Mouse (Mus musculus): Measurements from ENCODE around the gene Slc9a9. TPM values are rescaled to one million over a fixed set of nuclear protein-coding genes. Genes with fewer than 3 reads are reported as not detected.

Gene Slc9a9
- total and polyA plus RNA-seq, 3 experiments, result 0.46 to 0.71 TPM; not detected in 1

DNA sequence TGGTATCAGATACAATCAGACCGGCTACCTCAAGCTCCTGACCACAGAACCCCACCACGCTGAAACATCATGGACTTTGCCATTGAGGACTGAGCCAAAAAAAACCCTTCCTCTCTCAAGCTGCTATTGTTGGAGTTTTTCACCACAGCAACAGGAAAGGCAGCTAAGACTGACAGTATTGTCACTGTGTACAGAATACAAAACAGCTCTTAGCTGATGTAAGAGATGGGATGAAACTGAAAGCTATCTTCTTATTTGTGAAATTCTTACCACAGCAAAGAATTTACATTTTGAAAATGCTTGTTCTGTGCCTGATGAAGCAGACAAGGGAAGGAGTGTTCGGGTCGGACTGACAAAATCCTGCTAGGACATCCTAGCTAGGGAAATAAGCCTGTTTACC is 584.5 kb downstream of the Slc9a9 start:
- TF ChIP-seq POLR2AphosphoS5 (IDR thresholded peaks at IDR 0.05; ENCODE audit: borderline replicate concordance, low read depth, low read length) (no peak), MEF2A (IDR thresholded peaks at IDR 0.05; ENCODE audit: extremely low read depth, insufficient replicate concordance, low read depth, low read length, poor library complexity, severe bottlenecking) (no peak), MAZ (IDR thresholded peaks at IDR 0.05; ENCODE audit: low read depth, low read length) (no peak), POLR2A (IDR thresholded peaks at IDR 0.05; ENCODE audit: control insufficient read depth in 1 of 2, insufficient read depth in 1 of 2, low read depth in 1 of 2, low read length in 2 of 2, poor library complexity in 1 of 2) (no peak), ETS1 (IDR thresholded peaks at IDR 0.05; ENCODE audit: low read depth, low read length) (no peak), ZC3H11A (IDR thresholded peaks at IDR 0.05; ENCODE audit: low read depth, low read length) (no peak), USF2 (IDR thresholded peaks at IDR 0.05; ENCODE audit: borderline replicate concordance in 1 of 2, insufficient read depth in 1 of 2, low read depth in 1 of 2, low read length in 2 of 2) (no peak), MYC (IDR thresholded peaks at IDR 0.05; ENCODE audit: low read depth, low read length) (no peak), RCOR1 (IDR thresholded peaks at IDR 0.05; ENCODE audit: low read depth, low read length) (no peak), MYB (IDR thresholded peaks at IDR 0.05; ENCODE audit: low read depth, low read length) (no peak)
- Histone ChIP-seq H3K4me1 (ENCODE audit: control insufficient read depth in 1 of 2, insufficient read depth in 2 of 2, low read length in 2 of 2) (no peaks in the 10 kb centered on the region), H3K27me3 (ENCODE audit: control insufficient read depth in 1 of 2, insufficient read depth in 2 of 2, low read length in 2 of 2) (no peaks in the 10 kb centered on the region), H3K79me2 (ENCODE audit: control insufficient read depth, insufficient read depth, low read length, poor library complexity) (no peaks in the 10 kb centered on the region), H3K9ac (ENCODE audit: control insufficient read depth, low read depth, low read length, poor library complexity, severe bottlenecking) (no peak overlapping the region), H3K27ac (ENCODE audit: control insufficient read depth, low read depth, low read length) (no peak overlapping the region), H3K36me3 (ENCODE audit: control insufficient read depth in 1 of 2, insufficient read depth in 2 of 2, low read length in 2 of 2) (no peaks in the 10 kb centered on the region), H3K9me3 (replicated peaks; ENCODE audit: insufficient read depth, low read length) (no peaks in the 10 kb centered on the region), H3K4me3 (ENCODE audit: control insufficient read depth in 1 of 2, insufficient read depth in 1 of 2, low read depth in 2 of 2, low read length in 2 of 2) (no peak overlapping the region)
- no peak for DNase-seq (ENCODE audit: low read depth, low spot score)

DNA sequence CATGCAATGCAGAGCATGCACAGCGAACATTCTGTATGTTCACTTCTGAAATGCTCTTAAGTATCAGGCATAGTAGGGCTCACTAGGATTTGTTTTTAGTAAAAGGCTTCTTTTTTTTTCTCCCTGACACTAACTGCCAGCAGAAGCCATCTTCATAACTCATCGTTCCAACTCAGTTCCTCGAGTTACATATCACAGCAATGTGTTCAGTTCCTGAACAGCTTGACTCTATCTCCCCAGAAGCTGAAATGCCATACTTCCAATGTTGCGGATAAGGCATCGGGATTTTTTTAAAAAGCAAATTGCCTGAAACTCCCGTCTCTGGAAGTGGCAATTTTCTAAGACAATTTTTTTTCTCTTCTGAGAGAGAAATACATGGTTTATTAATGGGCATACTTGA is 586.1 kb downstream of the Slc9a9 start:
- H3K27me3 ChIP-seq (ENCODE audit: control insufficient read depth in 1 of 2, insufficient read depth in 2 of 2, low read length in 2 of 2), result no peaks in the 10 kb centered on the region
- no peaks in the 10 kb centered on the region for H3K79me2 ChIP-seq (ENCODE audit: control insufficient read depth, insufficient read depth, low read length, poor library complexity)
- no peak overlapping the region for H3K9ac ChIP-seq (ENCODE audit: control insufficient read depth, low read depth, low read length, poor library complexity, severe bottlenecking)
- no peak for DNase-seq (ENCODE audit: low read depth, low spot score)
- no peaks in the 10 kb centered on the region for H3K36me3 ChIP-seq (ENCODE audit: control insufficient read depth in 1 of 2, insufficient read depth in 2 of 2, low read length in 2 of 2)
- no peaks in the 10 kb centered on the region for H3K4me1 ChIP-seq (ENCODE audit: control insufficient read depth in 1 of 2, insufficient read depth in 2 of 2, low read length in 2 of 2)
- no peaks in the 10 kb centered on the region for H3K9me3 ChIP-seq (replicated peaks; ENCODE audit: insufficient read depth, low read length)
- H3K4me3 ChIP-seq (ENCODE audit: control insufficient read depth in 1 of 2, insufficient read depth in 1 of 2, low read depth in 2 of 2, low read length in 2 of 2), result no peak overlapping the region
- TF ChIP-seq HCFC1 (IDR thresholded peaks at IDR 0.05; ENCODE audit: low read depth, low read length), result no peak
- TF ChIP-seq ZNF384 (IDR thresholded peaks at IDR 0.05; ENCODE audit: low read depth, low read length), result no peak
- TF ChIP-seq MAZ (IDR thresholded peaks at IDR 0.05; ENCODE audit: low read depth, low read length), result no peak
- no peak for TF ChIP-seq NELFE (IDR thresholded peaks at IDR 0.05; ENCODE audit: low read depth, low read length)
- H3K27ac ChIP-seq (ENCODE audit: control insufficient read depth, low read depth, low read length), result no peak overlapping the region

DNA sequence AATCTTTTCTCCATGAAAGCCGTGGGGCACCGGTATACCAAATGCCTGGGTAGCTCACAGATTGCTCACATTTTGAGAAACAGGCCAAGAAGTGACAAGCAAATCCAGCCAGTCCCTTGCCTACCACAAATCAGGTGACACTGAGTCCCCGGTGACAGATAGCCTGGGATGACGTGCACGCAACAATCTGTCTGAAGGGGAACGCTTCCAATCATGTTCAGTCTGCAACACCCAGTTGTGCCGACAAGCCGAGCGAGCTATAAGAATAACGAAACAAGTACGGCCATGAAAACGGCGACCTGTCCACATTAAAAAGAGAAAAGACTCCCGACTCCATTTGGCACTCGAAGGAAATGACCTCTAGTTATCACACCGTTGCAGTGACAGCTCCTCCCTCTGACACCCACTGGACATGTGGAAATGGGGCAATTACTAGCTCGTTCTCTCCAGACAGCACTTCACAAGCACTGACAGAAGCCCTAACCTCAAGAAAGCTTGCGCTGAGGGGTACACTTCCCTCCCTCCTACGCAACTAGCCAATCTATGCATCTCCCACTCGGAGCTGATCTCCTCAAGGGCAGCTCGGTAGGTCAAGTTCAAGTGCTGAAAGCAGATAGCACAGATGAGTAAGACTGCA is 587.1 kb downstream of the Slc9a9 start:
- no peaks in the 10 kb centered on the region for H3K36me3 ChIP-seq (ENCODE audit: control insufficient read depth in 1 of 2, insufficient read depth in 2 of 2, low read length in 2 of 2)
- TF ChIP-seq UBTF (IDR thresholded peaks at IDR 0.05; ENCODE audit: borderline replicate concordance, insufficient read depth, low read depth, low read length) (no peak), TCF12 (IDR thresholded peaks at IDR 0.05; ENCODE audit: low read depth, low read length) (no peak), ZC3H11A (IDR thresholded peaks at IDR 0.05; ENCODE audit: low read depth, low read length) (no peak), POLR2AphosphoS2 (IDR thresholded peaks at IDR 0.05; ENCODE audit: low read length) (no peak), MAFK (IDR thresholded peaks at IDR 0.05; ENCODE audit: borderline replicate concordance, low read depth, low read length) (no peak), TBP (IDR thresholded peaks at IDR 0.05; ENCODE audit: low read depth, low read length) (no peak), CTCF (IDR thresholded peaks at IDR 0.05 in 2 of 3, conservative IDR thresholded peaks at IDR 0.05 in 1 of 3; ENCODE audit: control insufficient read depth in 1 of 3, insufficient read depth in 1 of 3, low read depth in 2 of 3, low read length in 3 of 3, poor library complexity in 1 of 3, severe bottlenecking in 1 of 3) (no peak), ZKSCAN1 (IDR thresholded peaks at IDR 0.05; ENCODE audit: low read depth, low read length) (no peak), ETS1 (IDR thresholded peaks at IDR 0.05; ENCODE audit: low read depth, low read length) (no peak), POLR2A (IDR thresholded peaks at IDR 0.05; ENCODE audit: control insufficient read depth in 1 of 2, insufficient read depth in 1 of 2, low read depth in 1 of 2, low read length in 2 of 2, poor library complexity in 1 of 2) (no peak), MAX (IDR thresholded peaks at IDR 0.05; ENCODE audit: low read length) (no peak), GABPA (IDR thresholded peaks at IDR 0.05; ENCODE audit: low read depth, low read length) (no peak), HCFC1 (IDR thresholded peaks at IDR 0.05; ENCODE audit: low read depth, low read length) (no peak), USF2 (IDR thresholded peaks at IDR 0.05; ENCODE audit: borderline replicate concordance in 1 of 2, insufficient read depth in 1 of 2, low read depth in 1 of 2, low read length in 2 of 2) (no peak), NELFE (IDR thresholded peaks at IDR 0.05; ENCODE audit: low read depth, low read length) (no peak), GATA1 (IDR thresholded peaks at IDR 0.05; ENCODE audit: low read depth, low read length) (no peak)
- no peak overlapping the region for H3K27ac ChIP-seq (ENCODE audit: control insufficient read depth, low read depth, low read length)
- no peaks in the 10 kb centered on the region for H3K9me3 ChIP-seq (replicated peaks; ENCODE audit: insufficient read depth, low read length)
- H3K9ac ChIP-seq (ENCODE audit: control insufficient read depth, low read depth, low read length, poor library complexity, severe bottlenecking), result no peak overlapping the region
- H3K79me2 ChIP-seq (ENCODE audit: control insufficient read depth, insufficient read depth, low read length, poor library complexity), result no peaks in the 10 kb centered on the region
- DNase-seq (ENCODE audit: low read depth, low spot score), result no peak
- no peak overlapping the region for H3K4me3 ChIP-seq (ENCODE audit: control insufficient read depth in 1 of 2, insufficient read depth in 1 of 2, low read depth in 2 of 2, low read length in 2 of 2)
- no peaks in the 10 kb centered on the region for H3K4me1 ChIP-seq (ENCODE audit: control insufficient read depth in 1 of 2, insufficient read depth in 2 of 2, low read length in 2 of 2)
- H3K27me3 ChIP-seq (ENCODE audit: control insufficient read depth in 1 of 2, insufficient read depth in 2 of 2, low read length in 2 of 2), result no peaks in the 10 kb centered on the region

Measured in MEL (cell line).